Mouse (Mus musculus) cerebellum, adult (tissue): ENCODE measurements around the gene Tmem265.
A peak's percentile ranks its signal among the peaks of the same experiment; 100 is the strongest.

Experiments used
- ATAC-seq: cut with Nextera tagmentation; 2 replicates; pipeline ENCODE4 v1.9.2; 2017; ENCODE audit warnings: mild to moderate bottlenecking, moderate library complexity, mixed read lengths; ENCODE audit not compliant: insufficient number of reproducible peaks, low FRiP score, low TSS enrichment

Tmem265 gene

DNA sequence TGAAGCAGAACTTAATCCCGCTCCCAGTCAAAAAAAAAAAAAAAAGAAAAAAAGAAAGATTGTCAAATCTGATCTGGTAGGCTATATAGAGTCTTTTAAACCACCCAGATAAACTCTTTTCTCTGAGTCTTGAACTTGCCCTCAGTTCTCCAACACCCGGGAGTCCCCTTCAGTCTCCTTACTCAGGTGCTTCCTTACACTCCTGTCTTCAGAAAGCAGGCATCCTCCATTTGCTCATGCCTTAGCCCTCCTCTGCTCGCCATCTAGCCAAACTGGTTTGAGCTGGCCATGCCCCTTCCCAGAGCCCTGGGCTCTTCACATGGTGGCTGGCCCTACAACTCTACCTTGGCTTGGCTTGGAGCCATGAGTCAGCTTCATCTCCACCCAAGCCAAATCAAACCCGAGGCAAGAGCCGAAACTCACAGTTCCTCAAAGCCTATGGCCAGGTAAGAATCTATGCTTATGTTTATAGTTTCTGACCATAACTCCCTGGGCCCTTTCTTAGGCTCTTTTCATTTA lies at the start of gene Tmem265:
Gene Tmem265 (plus strand): TSS at position 51 of the 519 bp plus-strand sequence.
- ATAC-seq = no peak

DNA sequence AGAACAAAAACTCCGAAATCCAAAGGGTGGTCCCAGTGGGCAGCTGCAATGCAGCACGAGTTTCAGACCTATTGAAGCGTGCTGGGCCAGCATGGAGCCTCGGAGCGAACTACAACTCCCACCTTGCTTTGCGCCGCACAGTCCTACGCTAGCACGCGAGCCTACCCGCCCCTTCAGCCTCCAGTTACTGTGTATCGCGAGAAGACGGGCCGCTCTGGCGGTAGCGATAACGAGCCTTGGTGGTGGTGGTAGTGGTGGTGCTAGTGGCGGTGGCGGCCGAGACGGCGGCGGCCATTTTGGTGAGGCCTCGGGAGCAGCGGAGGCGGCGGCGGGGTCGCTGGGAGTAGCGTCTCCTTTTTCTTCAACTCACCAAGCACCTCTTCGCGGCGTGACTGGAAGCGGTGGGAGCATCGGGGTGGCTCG lies 49.4 kb upstream of the Tmem265 start, which contains the start of gene Srcap:
Gene Srcap (plus strand): TSS at position 176 of the 423 bp plus-strand sequence.
- peak; percentile 97 for ATAC-seq

DNA sequence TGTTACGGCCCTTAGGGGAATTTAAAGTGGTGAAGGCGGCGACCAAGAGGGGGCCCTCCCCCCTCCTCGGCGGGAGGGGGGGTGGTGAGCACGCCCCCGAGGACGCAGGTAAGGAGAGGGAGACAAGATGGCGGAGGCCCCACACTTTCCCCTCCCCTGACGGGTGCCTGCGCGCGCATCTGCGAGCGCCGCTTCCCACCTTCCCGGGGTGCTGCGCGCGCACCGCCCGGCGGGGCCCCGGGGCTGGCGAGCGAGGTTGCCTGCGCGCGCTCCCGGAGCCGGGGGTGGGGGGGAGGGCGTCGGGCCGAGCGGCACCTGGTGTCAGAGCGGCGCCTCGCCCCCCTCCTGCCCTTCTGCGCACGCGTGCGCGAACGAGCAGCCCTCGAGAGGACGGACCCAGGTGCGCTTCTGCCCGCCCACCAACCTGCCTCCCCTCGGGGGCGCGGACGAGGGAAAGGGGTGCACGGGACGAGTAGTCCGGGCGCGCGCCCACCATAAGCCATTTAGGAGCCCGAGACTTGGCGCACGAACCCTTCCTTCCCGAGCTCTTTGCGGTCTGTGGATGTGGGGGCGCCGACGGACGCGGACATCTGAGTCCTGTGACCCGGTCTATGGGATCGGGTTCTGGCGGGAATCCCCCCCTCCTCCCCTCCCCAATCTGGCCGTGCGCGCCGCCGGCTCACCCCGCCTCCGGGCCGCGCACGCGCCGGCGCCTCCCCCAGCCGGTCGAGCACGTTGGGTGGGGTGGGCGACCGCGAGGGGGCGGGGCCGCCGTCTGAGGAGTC lies 48.8 kb upstream of the Tmem265 start:
- ATAC-seq = peak; percentile 78

DNA sequence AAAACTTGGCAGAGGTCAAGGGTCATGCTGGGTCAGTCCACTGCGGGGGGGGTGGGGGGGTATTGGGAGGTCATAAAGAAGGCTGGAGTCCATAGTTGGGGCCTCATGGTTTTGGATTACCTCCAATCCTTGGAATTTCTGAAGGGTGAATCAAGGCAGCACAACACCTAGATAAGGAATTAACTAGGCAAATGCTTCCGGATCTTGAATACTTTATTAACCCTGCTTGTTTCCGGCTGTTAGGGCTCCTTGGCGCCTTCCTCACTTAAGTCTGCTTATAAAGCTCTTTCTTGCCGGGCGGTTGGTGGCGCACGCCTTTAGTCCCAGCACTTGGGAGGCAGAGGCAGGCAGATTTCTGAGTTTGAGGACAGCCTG lies 48.2 kb upstream of the Tmem265 start:
- no peak for ATAC-seq

DNA sequence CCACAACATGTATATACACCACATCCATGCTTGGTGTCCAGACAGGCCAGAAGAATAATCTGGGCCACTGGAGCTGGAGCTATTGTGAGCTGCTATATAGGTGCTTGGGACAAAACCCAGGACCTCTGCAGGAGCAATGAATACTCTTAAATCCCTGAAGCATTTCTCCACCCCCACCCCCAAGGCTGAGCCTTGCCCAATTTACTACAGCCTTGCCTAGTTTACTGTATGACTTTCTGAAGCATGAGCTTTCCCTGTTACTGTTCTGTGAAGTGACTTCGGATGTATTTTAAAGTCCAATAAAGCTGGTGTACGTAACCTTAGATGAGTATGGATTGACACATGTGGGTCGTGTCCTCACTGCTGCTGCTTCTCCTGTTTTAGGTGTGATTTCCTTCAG lies 47.4 kb upstream of the Tmem265 start:
- ATAC-seq = no peak

DNA sequence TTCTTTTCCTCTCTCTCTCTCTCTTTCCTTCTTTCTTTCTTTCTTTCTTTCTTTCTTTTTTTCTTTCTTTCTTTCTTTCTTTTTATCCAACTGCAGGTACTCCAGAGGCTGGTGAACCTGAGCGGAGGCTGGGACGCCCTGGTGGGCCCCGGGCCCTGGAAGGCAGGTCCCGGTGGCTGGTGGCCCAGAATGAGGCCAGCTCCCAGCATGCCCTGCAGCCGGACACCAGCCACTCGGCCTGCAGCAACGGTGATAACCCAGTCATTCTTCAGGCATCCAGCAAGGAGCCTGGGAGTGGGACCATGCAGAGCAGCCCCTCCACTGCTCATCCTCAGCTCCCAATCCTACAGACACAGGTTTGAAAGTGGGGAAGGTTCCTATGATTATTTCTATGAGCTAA lies 45.3 kb upstream of the Tmem265 start:
- no peak for ATAC-seq

DNA sequence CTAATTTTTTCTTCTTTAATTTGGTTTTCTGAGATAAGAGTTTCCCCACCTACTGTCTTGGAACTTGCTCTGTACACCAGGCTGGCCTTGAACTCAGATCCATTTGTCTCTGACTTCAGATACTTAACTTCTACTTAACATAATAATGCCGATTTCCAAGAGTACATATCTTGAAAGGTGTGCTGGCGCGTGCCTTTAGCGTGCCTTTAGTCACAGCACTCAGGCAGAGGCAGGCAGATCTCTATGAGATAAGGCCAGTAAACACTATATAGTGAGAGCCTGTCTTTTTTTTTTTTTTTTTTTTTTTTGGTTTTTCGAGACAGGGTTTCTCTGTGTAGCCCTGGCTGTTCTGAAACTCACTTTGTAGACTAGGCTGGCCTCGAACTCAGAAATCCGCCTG lies 44.8 kb upstream of the Tmem265 start:
- ATAC-seq = no peak

DNA sequence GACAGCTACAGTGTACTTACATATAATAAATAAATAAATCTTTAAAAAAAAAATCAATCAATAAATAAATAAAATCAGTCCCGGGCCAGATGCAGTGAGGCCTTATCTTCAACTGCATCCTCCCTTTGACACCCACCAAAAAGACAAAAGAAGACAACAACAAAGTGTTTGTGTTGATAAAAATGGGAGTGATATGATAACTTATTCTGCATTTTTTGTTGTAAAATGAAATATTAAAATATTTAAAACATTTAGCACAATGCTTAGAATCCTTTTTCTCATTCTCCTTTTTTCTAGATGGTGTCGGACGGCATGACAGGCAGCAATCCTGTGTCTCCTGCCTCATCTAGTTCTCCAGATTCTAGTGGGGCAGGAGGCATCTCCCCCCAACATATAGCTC lies 41.9 kb upstream of the Tmem265 start, which contains the start of gene Gm42715:
Gene Gm42715 (plus strand): TSS at position 301 of the 400 bp plus-strand sequence.
- no peak for ATAC-seq

DNA sequence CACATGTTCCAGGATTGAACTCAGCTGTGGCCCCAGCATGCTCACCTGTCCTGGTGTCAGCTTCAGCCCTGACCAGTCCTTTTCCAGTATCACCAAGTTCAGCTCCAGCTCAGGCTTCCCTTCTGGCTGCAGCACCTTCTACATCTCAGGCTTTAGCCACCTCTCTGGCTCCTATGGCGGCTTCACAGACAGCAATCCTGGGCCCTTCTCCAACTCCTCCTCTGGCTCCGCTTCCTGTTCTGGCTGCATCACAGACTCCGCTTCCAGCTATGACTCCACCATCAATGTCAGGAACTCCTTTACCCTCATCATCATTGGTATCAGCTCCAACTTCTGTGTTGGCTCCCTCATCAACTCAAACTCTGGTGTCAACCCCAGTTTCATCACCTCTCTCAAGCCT lies 19.5 kb upstream of the Tmem265 start:
- ATAC-seq = no peak

DNA sequence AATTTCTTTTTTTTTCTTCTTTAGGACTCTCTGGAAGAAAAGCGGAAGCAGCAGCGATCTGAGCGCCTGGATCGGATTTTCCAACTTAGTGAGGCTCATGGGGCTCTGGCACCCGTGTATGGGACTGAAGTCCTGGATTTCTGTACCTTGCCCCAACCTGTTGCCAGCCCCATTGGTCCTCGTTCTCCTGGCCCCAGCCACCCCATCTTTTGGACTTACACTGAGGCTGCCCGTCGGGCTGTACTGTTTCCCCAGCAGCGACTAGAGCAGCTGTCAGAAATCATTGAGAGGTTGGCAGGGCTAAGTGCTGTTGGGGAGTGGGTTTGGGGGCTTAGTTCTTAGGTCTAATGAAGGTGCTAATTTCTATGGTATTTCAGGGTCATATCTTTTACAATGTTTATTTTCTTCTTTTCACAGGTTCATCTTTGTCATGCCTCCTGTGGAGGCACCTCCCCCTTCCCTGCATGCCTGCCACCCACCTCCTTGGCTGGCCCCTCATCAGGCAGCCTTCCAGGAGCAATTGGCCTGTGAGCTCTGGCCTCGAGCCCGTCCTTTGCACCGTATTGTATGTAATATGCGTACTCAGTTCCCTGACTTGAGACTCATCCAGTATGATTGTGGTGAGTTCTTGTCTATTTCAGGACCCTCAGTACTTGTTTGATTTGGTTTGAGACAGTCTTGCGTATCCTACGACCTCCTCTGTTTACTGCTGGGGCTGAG lies 11.9 kb upstream of the Tmem265 start:
- no peak; the same call in 1 of the 2 replicates for ATAC-seq

DNA sequence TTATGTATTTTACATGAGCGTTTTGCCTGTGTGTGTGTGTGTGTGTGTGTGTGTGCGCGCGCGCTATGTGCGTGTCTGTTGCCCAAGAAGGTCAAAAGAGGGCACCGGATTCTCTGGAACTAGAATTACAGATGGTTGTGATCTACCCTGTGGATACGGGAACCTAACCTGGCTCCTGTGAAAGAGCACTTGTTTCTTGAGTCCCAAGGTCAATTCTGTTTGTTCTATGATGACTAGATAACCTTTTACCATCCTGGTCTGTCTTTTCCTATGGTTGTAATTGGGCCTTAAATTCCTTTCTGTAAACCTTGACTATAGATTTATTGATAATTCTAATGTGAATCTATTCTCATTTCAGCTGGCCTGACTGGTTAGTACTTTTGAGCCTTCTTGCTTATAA lies 9.6 kb upstream of the Tmem265 start:
- no peak for ATAC-seq

DNA sequence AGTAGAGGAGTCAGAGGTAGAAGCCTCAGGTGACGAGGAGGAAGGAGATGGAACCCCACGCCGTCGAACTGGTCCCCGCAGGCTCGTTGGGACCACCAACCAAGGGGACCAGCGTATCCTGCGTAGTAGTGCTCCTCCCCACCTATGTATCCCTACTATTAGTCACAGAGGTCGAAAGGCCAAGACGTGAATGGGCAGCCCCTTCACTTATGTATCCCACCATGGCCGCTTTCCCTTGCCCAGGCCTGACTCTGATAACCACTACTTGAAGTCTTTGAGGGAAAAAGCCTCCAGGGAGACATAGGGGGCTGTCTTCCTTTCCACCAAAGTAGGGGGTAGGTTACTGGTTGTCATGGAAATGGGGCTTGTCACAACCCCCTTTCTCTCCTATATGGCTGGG lies 610 bp upstream of the Tmem265 start:
- ATAC-seq = no peak

DNA sequence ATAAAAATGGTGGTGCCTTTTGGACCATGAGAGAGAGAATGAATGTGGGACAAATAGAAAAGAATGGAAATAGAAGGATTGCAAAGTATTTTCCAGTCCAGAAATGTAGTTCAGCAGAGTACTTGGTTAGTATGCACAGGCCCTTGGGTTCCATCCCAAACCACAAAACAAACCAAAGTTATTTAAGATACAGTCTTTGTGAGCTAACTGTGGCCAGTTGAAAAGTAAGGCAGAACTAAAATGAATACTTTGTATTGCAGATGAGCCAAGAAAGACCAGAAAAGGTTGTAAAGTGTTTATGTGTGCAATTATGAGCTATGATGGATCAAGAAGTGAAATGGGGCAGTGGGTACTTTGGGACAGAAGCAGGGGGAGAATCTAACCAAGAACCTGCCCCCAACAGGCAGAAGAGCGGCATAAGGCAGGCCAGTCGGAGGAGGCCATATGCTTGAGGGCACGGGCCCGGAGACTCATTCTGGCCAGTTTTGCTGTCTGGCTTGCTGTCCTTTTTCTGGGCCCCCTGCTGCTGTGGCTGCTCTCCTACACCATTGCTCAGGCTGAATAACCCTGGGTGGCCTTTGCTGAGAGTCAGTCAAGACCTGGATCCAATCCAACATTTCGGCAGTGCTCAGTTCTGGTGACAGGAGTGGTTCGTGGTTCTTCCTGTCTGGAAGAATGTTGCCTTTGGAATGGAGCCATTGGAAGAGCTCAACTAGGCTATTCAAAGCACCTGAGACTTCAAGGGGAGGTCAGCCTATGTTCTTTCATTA lies 3.4 kb downstream of the Tmem265 start:
- peak; percentile 92 for ATAC-seq

DNA sequence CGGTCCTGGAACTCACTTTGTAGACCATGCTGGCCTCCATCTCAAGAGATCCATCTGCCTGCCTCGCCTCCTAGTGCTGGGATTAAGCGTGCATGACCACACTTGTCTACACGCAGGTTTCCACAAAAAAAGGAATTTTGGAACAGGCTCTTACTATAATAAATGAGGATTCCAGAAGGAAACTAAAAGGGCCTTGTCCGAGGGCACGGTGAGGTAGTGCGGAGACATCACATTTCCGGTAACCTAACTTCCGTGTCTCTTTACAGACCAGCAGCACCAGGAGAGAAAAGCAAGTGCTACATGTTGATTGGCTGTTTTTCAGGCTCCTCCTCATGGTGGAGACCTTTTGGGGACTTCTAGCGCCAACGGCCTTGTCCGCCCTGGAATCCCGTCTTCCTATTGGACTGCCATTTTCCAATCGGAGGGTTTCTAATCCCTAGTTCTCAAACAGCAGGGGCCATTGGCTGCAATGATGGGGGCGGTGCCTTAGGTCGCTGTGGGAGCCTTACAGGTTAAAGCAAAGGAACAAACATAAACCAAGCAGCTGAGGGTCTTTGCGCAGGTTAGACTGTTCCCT lies 11.8 kb downstream of the Tmem265 start, which contains the start of gene Phkg2:
Gene Phkg2 (plus strand): TSS at position 446 of the 577 bp plus-strand sequence.
- peak; percentile 97 for ATAC-seq

DNA sequence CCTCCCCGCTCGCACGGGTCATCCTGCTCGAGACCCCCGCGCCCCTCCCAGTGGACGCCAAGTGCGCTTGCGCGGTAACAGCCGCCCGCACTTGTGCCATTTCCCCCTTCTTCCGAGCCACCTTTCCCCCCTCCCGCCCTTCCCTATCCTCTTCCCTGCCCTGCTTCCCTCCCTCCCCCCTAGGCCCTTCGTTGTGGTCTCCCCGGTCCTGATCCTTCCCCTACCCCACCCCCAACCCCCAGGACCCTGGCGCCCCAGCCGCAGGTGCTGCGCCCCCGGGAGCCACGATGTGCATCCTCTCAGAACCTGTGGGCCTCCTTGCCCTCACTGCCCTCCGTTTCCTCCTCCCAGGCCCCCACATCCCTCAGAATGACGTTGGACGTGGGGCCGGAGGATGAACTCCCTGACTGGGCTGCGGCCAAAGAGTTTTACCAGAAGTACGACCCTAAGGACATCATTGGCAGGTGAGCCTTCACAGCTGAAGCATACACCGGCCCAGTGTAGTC lies 12.4 kb downstream of the Tmem265 start:
- no peak for ATAC-seq

DNA sequence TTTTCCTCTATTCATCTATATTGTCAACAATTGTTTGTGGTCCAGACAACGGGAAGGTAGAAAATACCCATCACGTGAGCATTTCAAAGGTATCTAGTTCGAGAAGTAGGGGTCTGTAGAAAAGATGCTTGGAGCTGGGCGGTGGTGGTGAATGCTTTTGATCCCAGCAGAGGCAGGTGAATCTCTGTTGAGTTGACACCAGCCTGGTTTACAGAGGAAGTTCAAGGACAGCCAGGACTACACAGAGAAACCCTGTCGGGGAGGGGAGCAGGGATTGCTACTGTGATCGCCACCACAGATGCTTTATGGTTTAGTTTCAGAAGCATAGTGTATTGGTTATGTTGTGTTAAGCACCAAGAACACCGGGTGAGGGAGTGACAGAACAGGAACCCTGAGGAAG lies 12.9 kb downstream of the Tmem265 start:
- ATAC-seq = no peak

DNA sequence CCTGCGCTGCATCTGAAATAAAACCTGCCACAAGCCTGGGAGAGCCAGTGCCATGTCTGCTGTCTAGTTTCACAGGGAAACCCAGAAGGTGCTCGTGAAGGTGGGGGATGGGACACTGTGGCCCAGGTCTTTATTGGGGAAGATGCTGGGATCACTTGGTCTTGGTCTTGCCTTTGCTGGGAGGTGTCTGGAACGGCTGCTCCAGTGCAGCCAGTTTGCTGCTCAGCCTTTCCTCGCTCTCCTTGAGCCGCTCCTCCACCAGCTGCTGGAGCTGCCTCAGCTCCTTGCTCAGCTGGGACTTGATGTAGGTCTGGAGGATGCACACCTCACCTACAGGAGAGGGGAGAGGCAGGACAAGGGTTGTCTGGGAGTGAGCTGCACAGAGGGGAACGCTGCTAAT lies 22.1 kb downstream of the Tmem265 start:
- no peak for ATAC-seq

DNA sequence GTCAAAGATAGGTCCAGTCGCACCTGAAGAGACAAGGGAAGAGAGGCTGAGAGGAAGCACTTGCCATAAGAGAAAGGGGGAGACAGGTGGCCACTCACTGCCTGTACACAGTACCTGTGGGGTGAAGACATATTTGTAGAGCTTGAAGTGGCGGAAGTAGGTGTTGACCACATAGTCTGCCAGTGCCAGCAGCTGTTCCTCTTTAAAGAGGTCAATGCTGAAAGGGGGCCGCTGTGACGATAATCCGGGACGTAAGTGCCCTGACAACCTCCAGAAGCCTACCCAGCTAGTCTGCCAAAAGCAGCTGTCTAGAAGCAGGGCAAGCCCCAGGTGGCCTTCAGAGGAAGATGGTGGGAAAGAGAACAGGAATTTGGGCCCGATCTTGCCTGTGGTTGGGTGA lies 23.8 kb downstream of the Tmem265 start:
- no peak for ATAC-seq

DNA sequence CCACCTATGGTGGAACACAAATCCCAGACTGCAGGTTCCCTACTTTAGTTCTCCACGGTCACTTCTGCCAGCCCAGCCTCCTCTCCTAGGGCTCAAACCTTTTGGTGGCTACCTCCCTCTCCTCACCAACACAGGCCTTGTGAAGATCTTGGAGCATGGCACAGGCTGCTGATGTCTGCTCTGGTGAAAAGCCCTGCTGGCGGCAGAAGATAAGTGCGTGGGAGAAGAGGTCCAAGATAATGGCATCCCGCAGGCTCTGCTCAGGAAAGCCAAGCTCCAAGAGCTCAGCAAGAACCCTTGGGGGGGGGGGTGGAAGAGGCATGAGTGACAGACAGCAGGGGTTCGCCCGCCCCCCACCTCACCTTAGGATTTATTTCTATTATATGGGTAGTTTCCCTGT lies 25.0 kb downstream of the Tmem265 start:
- ATAC-seq = no peak

DNA sequence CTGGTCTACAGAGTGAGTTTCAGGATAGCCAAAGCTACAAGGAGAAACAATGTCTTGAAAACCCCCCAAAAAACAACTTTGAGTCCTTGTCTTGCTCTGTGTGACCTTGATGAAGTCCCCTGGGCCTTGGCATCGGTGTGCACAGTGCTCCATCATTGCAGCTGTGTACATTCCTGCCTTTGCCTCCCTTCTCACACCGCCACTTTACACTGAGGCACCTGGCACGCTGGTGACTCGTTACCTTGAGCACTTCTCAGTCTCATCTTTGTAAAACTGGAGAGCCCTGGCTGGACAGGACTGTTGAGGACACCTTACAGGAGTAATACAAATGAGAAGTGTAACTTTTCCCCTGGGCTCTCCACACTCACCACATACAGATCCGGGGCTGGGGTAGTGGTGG lies 26.0 kb downstream of the Tmem265 start:
- no peak for ATAC-seq
